Mouse (Mus musculus) neural tube, embryonic 15.5 days (tissue): ENCODE data around the gene Gm5148. TPM values are rescaled to one million over a fixed set of nuclear protein-coding genes. Genes with fewer than 3 reads are reported as not detected.

ENCODE experiments used
- ATAC-seq: fragments of 200-750 bp; cut with Nextera tagmentation; 2 replicates; pipeline ENCODE4 v1.8.0; 2017; ENCODE audit warnings: mild to moderate bottlenecking, moderate TSS enrichment, moderate library complexity; ENCODE audit not compliant: low FRiP score
- H3K27ac ChIP-seq: fragments of 300-500 bp; sonication (generic); replicated peaks from 2 replicates; pipeline ENCODE4 v1.5.1; 2015; ENCODE audit warnings: mild to moderate bottlenecking, inconsistent platforms
- H3K27me3 ChIP-seq: fragments of 300-500 bp; sonication (generic); replicated peaks from 2 replicates; pipeline ENCODE4 v1.6.1; 2015; ENCODE audit warnings: inconsistent platforms
- H3K36me3 ChIP-seq: fragments of 300-500 bp; sonication (generic); 2 replicates; pipeline ENCODE4 v1.6.1; 2015; ENCODE audit warnings: inconsistent platforms
- H3K4me1 ChIP-seq: fragments of 300-500 bp; sonication (generic); 2 replicates; pipeline ENCODE4 v1.6.1; 2015; ENCODE audit warnings: inconsistent platforms
- H3K4me2 ChIP-seq: fragments of 300-500 bp; sonication (generic); 2 replicates; pipeline ENCODE4 v1.6.1; 2015; ENCODE audit warnings: inconsistent platforms, mild to moderate bottlenecking, moderate library complexity
- H3K4me3 ChIP-seq: fragments of 300-500 bp; sonication (generic); replicated peaks from 2 replicates; pipeline ENCODE4 v1.5.1; 2015; ENCODE audit warnings: mild to moderate bottlenecking, inconsistent platforms
- H3K9ac ChIP-seq: fragments of 300-500 bp; sonication (generic); replicated peaks from 2 replicates; pipeline ENCODE4 v1.6.1; 2015; ENCODE audit warnings: mild to moderate bottlenecking, inconsistent platforms
- H3K9me3 ChIP-seq: fragments of 300-500 bp; sonication (generic); replicated peaks from 2 replicates; pipeline ENCODE4 v1.6.1; 2016; ENCODE audit warnings: inconsistent platforms
- WGBS: fragments of 180-500 bp; shearing (Covaris S2); methylation state at CpG from one replicate; pipeline ENCODE4 v1.1.7; 2015; ENCODE audit warnings: mixed read lengths; 5-methylcytosine and 5-hydroxymethylcytosine counted together
- polyA plus RNA-seq: library from polyadenylated mRNA; unstranded; fragments of >200 nt; fragmentation: Nextera tagmentation; extraction: Ambion mirVana; gene quantifications from 2 replicates; pipeline ENCODE4 v1.2.1, GENCODE M21; 2015

Gene Gm5148
- polyA plus RNA-seq, result 9.2 and 15.2 TPM in 2 replicates

DNA sequence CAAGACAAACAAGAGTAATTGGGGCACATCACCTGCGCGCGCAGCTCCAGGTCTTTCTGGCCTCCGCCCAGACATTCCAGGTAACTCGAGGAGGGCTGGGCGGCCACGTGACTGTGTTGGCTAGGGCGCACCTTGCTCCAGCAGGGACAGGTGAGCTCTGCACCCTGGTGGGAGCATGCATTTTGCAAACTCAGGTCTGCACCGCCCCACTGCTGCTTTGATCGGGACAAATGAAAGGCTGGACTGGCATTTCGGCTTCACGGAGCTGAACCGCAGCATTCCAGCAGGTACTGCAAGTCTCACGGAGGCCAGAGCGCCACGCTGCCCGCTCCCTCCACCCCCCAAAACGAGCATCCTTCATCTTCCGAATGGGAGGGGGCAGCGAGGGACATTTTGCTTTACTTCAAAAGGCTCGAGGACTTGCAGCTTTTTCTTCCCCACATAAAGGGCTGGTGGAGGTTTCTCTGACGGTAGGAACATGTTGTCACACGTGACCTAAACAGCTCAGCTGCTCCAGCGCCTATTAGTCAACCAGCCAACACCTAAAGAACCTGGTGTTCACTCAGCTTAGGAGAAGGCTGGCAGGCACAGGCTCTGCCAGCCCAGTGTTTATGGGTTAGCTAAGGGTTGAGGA is at the start of gene Gm5148:
TSS of gene Gm5148 (minus strand) at position 320 of the 634 bp plus-strand sequence.
- no peaks in the 10 kb centered on the region; the same call in 1 of the 2 replicates for H3K27me3 ChIP-seq
- H3K4me2 ChIP-seq, result peak within 1 kb of the TSS; percentile 78
- peak within 1 kb of the TSS; percentile 56 for H3K9ac ChIP-seq
- peaks cover 23% of the 10 kb centered on the region for H3K4me1 ChIP-seq
- H3K27ac ChIP-seq, result peak within 1 kb of the TSS; percentile 68
- no peaks in the 10 kb centered on the region for H3K9me3 ChIP-seq
- no peaks in the 10 kb centered on the region for H3K36me3 ChIP-seq
- peak; percentile 87 for ATAC-seq
- peak within 1 kb of the TSS; percentile 50 for H3K4me3 ChIP-seq
- 3% methylated on average over 24 of the region's 24 CpGs for WGBS

DNA sequence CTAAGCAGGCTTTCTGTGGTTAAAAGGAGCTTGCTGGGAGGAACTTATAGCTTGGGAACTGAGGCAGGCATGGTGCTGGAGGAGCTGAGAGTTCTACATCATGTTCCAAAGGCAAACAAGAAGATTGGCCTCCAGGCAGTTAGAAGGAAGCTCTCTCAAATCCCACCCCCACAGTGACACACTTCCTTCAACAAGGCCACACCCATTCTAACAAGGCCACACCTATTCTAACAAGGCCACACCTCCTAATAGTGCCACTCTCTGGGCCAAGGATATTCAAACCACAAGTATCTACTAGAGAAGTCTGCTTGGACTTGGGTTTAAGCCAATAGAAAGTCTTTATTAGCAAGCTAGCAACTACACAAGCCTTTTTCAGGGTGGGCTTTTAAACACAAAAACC is 46.7 kb upstream of the Gm5148 start:
- Histone ChIP-seq H3K27ac (no peak overlapping the region), H3K4me2 (no peak overlapping the region), H3K27me3 (no peaks in the 10 kb centered on the region), H3K9ac (no peak overlapping the region), H3K36me3 (no peaks in the 10 kb centered on the region), H3K4me1 (peaks cover 36% of the 10 kb centered on the region), H3K4me3 (no peak overlapping the region), H3K9me3 (no peaks in the 10 kb centered on the region)
- ATAC-seq, result no peak

DNA sequence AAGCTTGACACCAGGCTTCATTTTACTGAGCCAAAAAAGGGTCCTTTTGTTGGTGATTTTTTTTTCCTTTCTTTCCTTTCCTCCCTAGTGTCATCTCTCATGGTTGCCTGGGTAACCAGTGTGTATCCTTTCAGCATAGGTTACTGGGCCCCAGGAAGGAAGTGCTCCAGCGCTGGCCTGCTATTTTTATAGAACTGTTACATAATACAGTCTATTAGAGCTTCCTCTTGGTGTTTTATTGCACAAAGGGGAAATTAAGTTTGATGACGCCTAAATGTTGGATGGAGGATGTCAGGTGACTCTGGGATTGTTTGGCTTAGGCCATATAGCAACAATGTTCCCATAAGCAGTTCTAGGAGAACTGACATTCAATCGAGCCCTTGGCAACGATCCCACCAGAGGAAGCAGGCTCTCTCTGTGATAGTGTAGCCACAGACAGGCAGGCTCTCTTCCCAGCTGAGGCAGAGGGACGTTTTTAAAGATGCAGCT is 45.0 kb upstream of the Gm5148 start:
- Histone ChIP-seq H3K27ac (peak overlapping the region; percentile 54), H3K4me1 (peaks cover 36% of the 10 kb centered on the region), H3K9ac (no peak overlapping the region), H3K27me3 (no peaks in the 10 kb centered on the region), H3K4me2 (peak overlapping the region; percentile 30), H3K9me3 (no peaks in the 10 kb centered on the region), H3K36me3 (no peaks in the 10 kb centered on the region), H3K4me3 (no peak overlapping the region)
- ATAC-seq, result peak; percentile 86
- WGBS, result 3% methylated on average over 5 of the region's 5 CpGs

DNA sequence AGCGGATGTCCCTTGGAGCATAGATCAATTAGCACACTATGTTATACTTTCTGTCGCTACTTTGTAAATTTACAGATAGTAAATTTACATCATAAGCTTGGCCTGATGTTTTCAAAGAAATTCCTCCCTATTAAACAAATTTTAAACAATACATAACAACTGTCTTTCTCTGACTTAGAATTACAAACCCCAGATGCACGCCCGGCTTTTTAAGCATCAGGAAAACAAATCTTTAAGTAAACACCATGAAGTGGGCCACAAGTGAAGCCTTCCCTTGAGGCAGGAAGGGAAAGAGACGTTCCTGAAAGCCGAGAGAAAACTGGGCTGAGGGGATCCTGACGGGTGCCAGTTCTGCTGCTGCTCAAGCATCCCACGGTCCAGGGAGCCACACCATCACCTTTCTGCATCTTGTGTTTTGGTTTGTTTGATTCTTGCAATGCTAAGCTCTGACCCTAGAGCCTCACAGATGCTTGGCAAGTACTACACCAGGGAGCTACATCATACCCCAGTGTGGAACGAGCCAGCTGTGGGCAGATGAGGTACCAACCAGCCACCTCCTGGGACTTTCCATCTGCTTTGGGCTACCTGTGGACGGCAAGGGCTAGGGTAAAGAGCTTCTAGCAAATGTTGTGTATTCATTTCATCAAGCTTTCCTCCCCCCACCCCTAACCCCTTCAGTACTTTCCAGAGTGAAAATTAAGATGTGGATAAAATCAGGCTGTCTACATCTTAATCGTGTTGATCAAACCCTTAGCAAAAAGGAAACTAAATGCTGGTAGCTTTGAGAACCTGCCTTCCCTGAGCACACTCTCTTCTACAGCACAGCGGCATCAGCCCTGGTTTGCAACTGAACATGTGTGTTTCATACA is 43.1 kb upstream of the Gm5148 start:
- H3K27me3 ChIP-seq, result no peaks in the 10 kb centered on the region
- H3K9ac ChIP-seq, result no peak overlapping the region
- H3K4me1 ChIP-seq, result peaks cover 36% of the 10 kb centered on the region
- H3K36me3 ChIP-seq, result no peaks in the 10 kb centered on the region
- ATAC-seq, result no peak
- no peak overlapping the region for H3K4me2 ChIP-seq
- 59% methylated on average over 12 of the region's 12 CpGs for WGBS
- H3K9me3 ChIP-seq, result no peaks in the 10 kb centered on the region
- H3K4me3 ChIP-seq, result no peak overlapping the region
- no peak overlapping the region for H3K27ac ChIP-seq

GRCm38 (mm10) chr3:37766628-37767027 is 42.3 kb upstream of the Gm5148 start:
- Histone ChIP-seq H3K27ac (no peak overlapping the region), H3K36me3 (no peaks in the 10 kb centered on the region), H3K4me2 (no peak overlapping the region), H3K27me3 (no peaks in the 10 kb centered on the region), H3K9me3 (no peaks in the 10 kb centered on the region), H3K9ac (no peak overlapping the region), H3K4me3 (no peak overlapping the region), H3K4me1 (peaks cover 36% of the 10 kb centered on the region)
- ATAC-seq, result no peak
- 36% methylated on average over 4 of the region's 4 CpGs for WGBS

GRCm38 (mm10) chr3:37765971-37766370 is 41.7 kb upstream of the Gm5148 start:
- no peak for ATAC-seq
- Histone ChIP-seq H3K4me2 (no peak overlapping the region), H3K27me3 (no peaks in the 10 kb centered on the region), H3K4me3 (no peak overlapping the region), H3K36me3 (no peaks in the 10 kb centered on the region), H3K27ac (no peak overlapping the region), H3K4me1 (peaks cover 36% of the 10 kb centered on the region), H3K9ac (no peak overlapping the region), H3K9me3 (no peaks in the 10 kb centered on the region)
- WGBS, result 89% methylated on average over 5 of the region's 5 CpGs

- Histone ChIP-seq H3K4me1 (peaks cover 36% of the 10 kb centered on the region), H3K9ac (no peak overlapping the region), H3K27ac (no peak overlapping the region), H3K4me3 (no peak overlapping the region), H3K27me3 (no peaks in the 10 kb centered on the region), H3K4me2 (no peak overlapping the region), H3K9me3 (no peaks in the 10 kb centered on the region), H3K36me3 (no peaks in the 10 kb centered on the region)
- 88% methylated on average over 3 of the region's 3 CpGs for WGBS
- no peak for ATAC-seq
These were observed 41.0 kb upstream of the Gm5148 start for GRCm38 (mm10) chr3:37765275-37765674.

- H3K4me1 ChIP-seq, result peaks cover 17% of the 10 kb centered on the region
- H3K27ac ChIP-seq, result no peak overlapping the region
- no peaks in the 10 kb centered on the region for H3K9me3 ChIP-seq
- no peak for ATAC-seq
- H3K9ac ChIP-seq, result no peak overlapping the region
- no peak overlapping the region for H3K4me3 ChIP-seq
- no peaks in the 10 kb centered on the region for H3K27me3 ChIP-seq
- H3K4me2 ChIP-seq, result no peak overlapping the region
- 84% methylated on average over 3 of the region's 3 CpGs for WGBS
- H3K36me3 ChIP-seq, result no peaks in the 10 kb centered on the region
These were observed 38.0 kb upstream of the Gm5148 start for GRCm38 (mm10) chr3:37762303-37762702.

DNA sequence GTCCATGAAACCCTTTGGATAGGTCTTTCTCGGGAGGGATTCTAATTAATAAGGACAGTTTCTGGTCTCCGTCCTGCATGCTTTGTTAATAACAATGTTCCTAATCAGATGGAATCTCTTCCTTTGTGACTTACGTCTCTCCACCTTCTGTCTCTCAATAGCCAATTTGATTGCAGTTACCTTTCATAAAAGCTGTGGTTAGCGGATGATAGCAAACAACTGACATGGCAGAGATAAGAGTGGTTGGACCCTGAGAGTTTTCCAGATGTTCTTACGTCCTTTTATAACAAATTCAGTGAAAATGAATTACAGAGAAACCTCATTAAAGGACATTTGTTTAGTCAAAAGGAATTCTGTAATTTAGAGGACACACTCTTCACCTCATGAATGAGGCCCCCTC is 37.5 kb upstream of the Gm5148 start:
- Histone ChIP-seq H3K9ac (no peak overlapping the region), H3K27ac (no peak overlapping the region), H3K27me3 (no peaks in the 10 kb centered on the region), H3K4me1 (peaks cover 11% of the 10 kb centered on the region), H3K4me2 (no peak overlapping the region), H3K4me3 (no peak overlapping the region), H3K36me3 (no peaks in the 10 kb centered on the region), H3K9me3 (no peaks in the 10 kb centered on the region)
- WGBS, result 66% methylated on average over 5 of the region's 5 CpGs
- no peak for ATAC-seq

GRCm38 (mm10) chr3:37760866-37761265 is 36.6 kb upstream of the Gm5148 start:
- WGBS, result 91% methylated on average over 6 of the region's 6 CpGs
- ATAC-seq, result no peak

GRCm38 (mm10) chr3:37758611-37759322 is 34.5 kb upstream of the Gm5148 start:
- Histone ChIP-seq H3K27ac (peak overlapping the region; percentile 56; the same call in 1 of the 2 replicates), H3K36me3 (no peaks in the 10 kb centered on the region), H3K4me2 (peak overlapping the region; percentile 47), H3K9ac (no peak overlapping the region), H3K27me3 (no peaks in the 10 kb centered on the region), H3K4me1 (peaks cover 9% of the 10 kb centered on the region), H3K9me3 (no peaks in the 10 kb centered on the region), H3K4me3 (no peak overlapping the region)
- 40% methylated on average over 9 of the region's 9 CpGs for WGBS
- 0 out of 2 replicates have a peak, but pooled peaks have one; percentile 19 for ATAC-seq

More at GRCm38 (mm10) chr3:37760866-37761265, 36.6 kb upstream of the Gm5148 start:
- H3K9ac ChIP-seq, result no peak overlapping the region
- H3K4me2 ChIP-seq, result no peak overlapping the region
- no peak overlapping the region for H3K27ac ChIP-seq
- H3K36me3 ChIP-seq, result no peaks in the 10 kb centered on the region
- no peaks in the 10 kb centered on the region for H3K9me3 ChIP-seq
- no peaks in the 10 kb centered on the region for H3K27me3 ChIP-seq
- peaks cover 9% of the 10 kb centered on the region for H3K4me1 ChIP-seq
- H3K4me3 ChIP-seq, result no peak overlapping the region
